Mouse (Mus musculus): ENCODE measurements around the gene Hand2.

- no peak for TF ChIP-seq CTCF (IDR thresholded peaks at IDR 0.05; ENCODE audit: insufficient read depth, low read depth, low read length)
- TF ChIP-seq POLR2A (IDR thresholded peaks at IDR 0.05; ENCODE audit: insufficient read depth, low read depth, low read length), result no peak
Measured at GRCm38 (mm10) chr8:57354876-57355275, 34.1 kb downstream of the Hand2 start.

Data from olfactory bulb, adult 2 months (tissue).